Mouse (Mus musculus) Patski (cell line): ENCODE measurements around the gene Ncoa1. TPM values are rescaled to one million over a fixed set of nuclear protein-coding genes. Genes with fewer than 3 reads are reported as not detected.
A peak's percentile ranks its signal among the peaks of the same experiment; 100 is the strongest.

Experiments
- ATAC-seq: fragments of 100-300 bp; one replicate; pipeline ENCODE4 v1.8.0; 2021
- CTCF ChIA-PET: fragments of 350-600 bp; sonication (Branson Sonifier 250); formaldehyde crosslinking; loops from one replicate; lab custom pipeline; 2022; ENCODE audit warnings: inconsistent platforms; lab: Charles Lee
- POLR2A ChIA-PET: fragments of 350-600 bp; sonication (Branson Sonifier 250); formaldehyde crosslinking; loops from one replicate; lab custom pipeline; 2022; ENCODE audit warnings: antibody characterized with exemption, inconsistent platforms; lab: Charles Lee
- DNase-seq: peaks from one replicate; pipeline ENCODE4 v3.0.0-alpha.2; 2011; ENCODE audit warnings: low read depth, low spot score
- H3K27me3 ChIP-seq: fragments of 371-371 bp; one replicate; pipeline ENCODE4 v1.5.1; 2021
- CTCF ChIP-seq: fragments of 100-300 bp; IDR thresholded peaks from one replicate; pipeline ENCODE4 v1.5.1; 2021
- in situ Hi-C: fragments of 300-500 bp; cut with MboI; formaldehyde crosslinking; loops from 3 replicates; pipeline ENCODE4 v1.11.1; 2018; ENCODE audit warnings: low pct_unique_long_range_greater_than_20kb, mixed read lengths
- polyA plus RNA-seq: library from polyadenylated mRNA; unstranded; gene quantifications from one replicate; pipeline ENCODE4 v1.2.3, GENCODE M21; 2021

Ncoa1 gene
- polyA plus RNA-seq, 1 experiment from 2014 or later: 21.9 TPM

DNA sequence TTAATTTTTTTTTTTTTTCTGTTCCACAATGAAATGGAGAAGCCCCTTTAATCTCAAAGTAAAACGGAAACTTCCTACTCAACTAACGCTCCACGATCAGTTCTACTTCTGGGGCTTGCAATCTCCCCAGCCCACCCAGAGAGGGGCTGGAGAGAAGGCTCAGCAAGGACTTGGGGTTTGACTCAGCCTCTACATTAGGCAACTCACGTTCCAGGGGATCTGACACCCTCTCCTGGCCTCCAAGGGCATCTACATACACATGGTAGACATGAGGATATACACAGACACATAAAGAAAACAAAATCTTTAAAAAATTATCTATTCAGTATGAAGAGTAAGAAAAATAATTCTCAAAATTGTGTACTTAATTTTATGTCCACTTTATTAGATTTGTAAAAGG, 73.8 kb downstream of the Ncoa1 start:
- in situ Hi-C loops: no loop called here
- DNase-seq: no peak
- CTCF ChIA-PET: no interaction called here
- no peak for TF ChIP-seq CTCF
- no peaks in the 10 kb centered on the region for H3K27me3 ChIP-seq
- ATAC-seq: no peak
- POLR2A ChIA-PET: no interaction called here

DNA sequence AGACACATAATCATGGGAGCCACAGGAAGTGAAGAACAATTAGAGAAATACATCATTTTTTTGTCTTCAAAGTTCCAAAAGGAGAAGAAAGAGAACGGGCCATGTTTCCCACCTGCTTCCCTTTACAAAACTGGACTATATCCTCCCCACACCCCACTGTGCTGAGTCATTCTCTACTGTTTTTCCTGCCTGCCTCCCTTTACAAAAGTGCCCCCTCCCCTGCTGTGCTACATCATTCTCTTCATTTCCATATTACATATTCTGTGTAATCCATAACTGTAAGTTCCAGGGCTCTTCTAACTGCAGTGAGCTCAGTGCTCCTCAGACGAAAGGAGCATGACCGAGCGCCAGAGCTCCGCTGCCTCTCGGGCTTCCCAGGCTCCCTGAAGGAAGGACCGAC, 80.8 kb downstream of the Ncoa1 start:
- no peaks in the 10 kb centered on the region for H3K27me3 ChIP-seq
- ChIA-PET CTCF (no interaction called here), POLR2A (no interaction called here)
- in situ Hi-C loops: no loop called here
- DNase-seq: no peak
- ATAC-seq: no peak
- no peak for TF ChIP-seq CTCF

- TF ChIP-seq CTCF: peak; percentile 51
- ChIA-PET POLR2A (no interaction called here), CTCF (no interaction called here)
- no peak for DNase-seq
- ATAC-seq: no peak
- in situ Hi-C loops: no loop called here
- no peaks in the 10 kb centered on the region for H3K27me3 ChIP-seq
Measured at GRCm38 (mm10) chr12:4392590-4392989, 84.4 kb downstream of the Ncoa1 start.

GRCm38 (mm10) chr12:4392074-4392473, 84.9 kb downstream of the Ncoa1 start:
- CTCF ChIA-PET: no interaction called here
- ATAC-seq: no peak
- no peak for TF ChIP-seq CTCF
- no peaks in the 10 kb centered on the region for H3K27me3 ChIP-seq
- POLR2A ChIA-PET: no interaction called here
- DNase-seq: no peak
- in situ Hi-C loops: no loop called here

- H3K27me3 ChIP-seq: no peaks in the 10 kb centered on the region
- no peak for TF ChIP-seq CTCF
- ATAC-seq (no peak), DNase-seq (no peak)
- in situ Hi-C loops: no loop called here
- ChIA-PET CTCF (interaction anchor here (1.1 kb wide), 2 partner anchors 11 to 17 kb away, joined by 3 read pairs; no protein-coding TSS in a partner anchor), POLR2A (no interaction called here)
Measured at GRCm38 (mm10) chr12:4391256-4391655, 85.7 kb downstream of the Ncoa1 start.

GRCm38 (mm10) chr12:4390721-4391120, 86.3 kb downstream of the Ncoa1 start:
- in situ Hi-C loops: no loop called here
- ATAC-seq: no peak
- TF ChIP-seq CTCF: peak; percentile 13
- no peaks in the 10 kb centered on the region for H3K27me3 ChIP-seq
- ChIA-PET CTCF (interaction anchor here (1.1 to 1.4 kb wide), 3 partner anchors 11 to 63 kb away, joined by 3 to 4 read pairs (median 3); no protein-coding TSS in a partner anchor), POLR2A (no interaction called here)
- DNase-seq: no peak

DNA sequence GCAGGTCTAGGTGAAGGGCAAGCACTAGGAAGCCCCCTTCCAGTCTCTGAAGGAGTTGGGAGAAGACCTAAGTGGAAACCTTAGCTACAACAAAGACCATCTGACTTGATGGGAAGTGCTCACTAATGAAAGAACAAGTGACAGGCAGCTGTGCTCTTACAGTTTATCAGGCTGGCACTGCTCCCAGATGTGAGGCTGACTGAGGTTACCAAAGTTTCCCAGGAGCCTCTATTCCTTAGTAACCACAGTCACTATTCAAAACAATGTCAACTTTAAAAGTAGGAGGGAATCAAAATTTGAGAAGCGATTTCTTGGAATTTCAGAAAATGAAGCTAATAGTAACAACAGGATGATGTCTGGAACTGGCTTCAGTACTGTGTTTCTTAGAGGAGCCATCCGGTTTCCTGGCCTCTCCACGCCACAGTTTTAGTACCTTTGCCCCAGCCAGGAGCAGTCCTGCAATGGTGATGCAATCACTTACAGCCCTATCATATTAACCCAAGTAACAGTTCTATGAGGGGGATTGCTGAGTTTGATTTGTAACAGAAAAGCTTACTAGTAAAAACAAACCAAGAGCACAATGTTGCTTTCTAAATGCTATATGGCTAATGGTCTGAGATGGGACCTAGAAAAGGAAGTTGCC, 90.8 kb downstream of the Ncoa1 start:
- H3K27me3 ChIP-seq: no peaks in the 10 kb centered on the region
- in situ Hi-C loops: no loop called here
- ATAC-seq (no peak), DNase-seq (no peak)
- TF ChIP-seq CTCF: no peak
- POLR2A ChIA-PET: no interaction called here
- CTCF ChIA-PET: no interaction called here

DNA sequence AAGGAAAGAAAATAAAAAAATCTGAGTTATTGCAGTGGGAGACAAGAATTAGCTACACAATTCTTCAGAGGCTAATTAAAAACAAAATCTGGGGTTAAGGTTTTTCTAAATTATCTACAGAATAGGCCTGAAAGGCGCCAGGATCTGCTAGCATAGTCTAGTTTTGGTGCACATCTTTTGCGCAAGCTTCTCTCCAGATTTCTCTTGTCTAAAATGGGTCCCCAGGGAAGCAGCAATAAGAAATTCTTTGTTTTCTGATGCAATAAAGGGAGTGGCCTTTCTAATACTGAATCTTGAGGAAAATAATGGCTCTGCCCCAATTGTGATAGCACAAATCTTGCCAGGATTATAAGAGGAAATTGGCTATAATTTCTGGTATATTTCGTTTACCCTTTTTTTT, 93.9 kb downstream of the Ncoa1 start:
- ATAC-seq (no peak), DNase-seq (no peak)
- in situ Hi-C loops: no loop called here
- no peaks in the 10 kb centered on the region for H3K27me3 ChIP-seq
- TF ChIP-seq CTCF: no peak
- CTCF ChIA-PET: no interaction called here
- POLR2A ChIA-PET: no interaction called here

DNA sequence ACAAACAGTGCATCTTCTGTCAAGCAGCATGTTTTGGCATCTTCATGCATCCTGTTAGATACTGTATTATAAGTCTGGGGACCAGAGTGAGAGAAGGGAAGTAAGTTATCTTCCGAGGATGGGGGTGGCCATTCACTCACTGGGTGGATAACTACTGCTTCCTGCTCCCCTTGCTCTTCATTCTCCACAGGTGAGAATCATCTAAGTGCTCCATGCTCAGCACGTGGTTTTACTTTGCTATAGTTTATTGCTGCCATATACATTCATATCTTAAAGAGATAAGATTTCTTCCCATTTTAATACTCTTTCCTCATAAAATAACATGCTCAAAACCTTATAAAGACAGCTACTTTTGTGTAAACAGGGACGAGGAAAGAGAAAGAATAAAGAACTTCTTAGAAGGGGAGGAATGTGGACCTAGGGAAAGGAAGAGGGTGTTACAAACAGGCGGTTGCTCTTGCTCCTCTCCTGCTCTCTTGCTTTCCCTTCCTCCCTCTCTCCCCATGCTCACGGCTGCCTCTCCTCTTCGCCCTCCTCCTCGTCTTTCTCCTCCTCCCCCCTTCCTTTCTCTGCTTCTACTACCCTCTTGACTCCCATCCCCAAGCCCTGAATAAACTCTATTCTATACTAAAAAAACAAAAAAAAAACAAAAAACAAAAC, 97.6 kb downstream of the Ncoa1 start:
- H3K27me3 ChIP-seq: no peaks in the 10 kb centered on the region
- ChIA-PET POLR2A (no interaction called here), CTCF (interaction anchor here (1.4 kb wide), 1 partner anchor 11 kb away, joined by 3 read pairs; no protein-coding TSS in a partner anchor)
- DNase-seq: no peak
- in situ Hi-C loops: no loop called here
- no peak for TF ChIP-seq CTCF
- no peak for ATAC-seq

- no peak for TF ChIP-seq CTCF
- H3K27me3 ChIP-seq: no peaks in the 10 kb centered on the region
- in situ Hi-C loops: no loop called here
- DNase-seq: no peak
- CTCF ChIA-PET: no interaction called here
- POLR2A ChIA-PET: no interaction called here
- no peak for ATAC-seq
Measured at GRCm38 (mm10) chr12:4376475-4376874, 100.5 kb downstream of the Ncoa1 start.

DNA sequence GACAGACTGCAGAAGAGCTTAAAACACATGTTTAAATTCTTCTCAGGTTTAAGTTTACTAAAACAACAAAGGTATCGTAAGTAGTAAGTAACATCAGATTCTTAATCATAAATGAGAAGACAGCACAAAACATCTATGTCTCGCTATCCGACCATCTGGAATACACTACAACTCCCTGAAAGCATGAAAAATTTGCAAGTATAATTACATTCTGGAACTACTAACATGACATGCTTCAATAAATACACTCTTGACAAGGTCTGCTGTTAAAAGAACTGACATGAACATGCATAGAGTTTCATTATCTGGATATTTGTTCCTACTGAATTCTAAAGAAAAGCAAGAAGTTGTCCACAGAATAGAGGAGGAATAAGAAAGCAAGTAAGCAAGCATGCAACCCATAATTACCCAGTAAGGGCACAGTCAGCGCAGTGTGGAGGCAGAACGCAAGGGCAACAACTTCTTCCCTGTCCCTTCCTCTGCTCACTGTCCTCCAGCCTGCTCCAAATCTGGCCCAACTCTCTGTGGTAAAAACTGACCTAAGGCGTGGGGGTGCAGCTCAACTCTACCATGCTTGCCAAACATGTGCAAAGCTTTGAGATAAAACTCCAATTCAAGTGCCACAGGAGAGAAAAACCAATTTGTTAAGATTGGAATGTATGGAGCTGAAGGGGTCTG, 102.0 kb downstream of the Ncoa1 start:
- CTCF ChIA-PET: interaction anchor here (0.9 kb wide), 1 partner anchor 17 kb away, joined by 4 read pairs; no protein-coding TSS in a partner anchor
- POLR2A ChIA-PET: no interaction called here
- in situ Hi-C loops: no loop called here
- ATAC-seq: no peak
- no peak for DNase-seq
- H3K27me3 ChIP-seq: no peaks in the 10 kb centered on the region
- TF ChIP-seq CTCF: no peak
